Mouse (Mus musculus) neural tube, embryonic 15.5 days (tissue): Measurements from ENCODE around the gene Slit3. TPM values are rescaled to one million over a fixed set of nuclear protein-coding genes. Genes with fewer than 3 reads are reported as not detected.

ENCODE experiments used
- ATAC-seq: fragments of 200-750 bp; cut with Nextera tagmentation; 2 replicates; pipeline ENCODE4 v1.8.0; 2017; ENCODE audit warnings: mild to moderate bottlenecking, moderate TSS enrichment, moderate library complexity; ENCODE audit not compliant: low FRiP score
- H3K27ac ChIP-seq: fragments of 300-500 bp; sonication (generic); replicated peaks from 2 replicates; pipeline ENCODE4 v1.5.1; 2015; ENCODE audit warnings: mild to moderate bottlenecking, inconsistent platforms
- H3K27me3 ChIP-seq: fragments of 300-500 bp; sonication (generic); replicated peaks from 2 replicates; pipeline ENCODE4 v1.6.1; 2015; ENCODE audit warnings: inconsistent platforms
- H3K36me3 ChIP-seq: fragments of 300-500 bp; sonication (generic); 2 replicates; pipeline ENCODE4 v1.6.1; 2015; ENCODE audit warnings: inconsistent platforms
- H3K4me1 ChIP-seq: fragments of 300-500 bp; sonication (generic); 2 replicates; pipeline ENCODE4 v1.6.1; 2015; ENCODE audit warnings: inconsistent platforms
- H3K4me2 ChIP-seq: fragments of 300-500 bp; sonication (generic); 2 replicates; pipeline ENCODE4 v1.6.1; 2015; ENCODE audit warnings: inconsistent platforms, mild to moderate bottlenecking, moderate library complexity
- H3K4me3 ChIP-seq: fragments of 300-500 bp; sonication (generic); replicated peaks from 2 replicates; pipeline ENCODE4 v1.5.1; 2015; ENCODE audit warnings: mild to moderate bottlenecking, inconsistent platforms
- H3K9ac ChIP-seq: fragments of 300-500 bp; sonication (generic); replicated peaks from 2 replicates; pipeline ENCODE4 v1.6.1; 2015; ENCODE audit warnings: mild to moderate bottlenecking, inconsistent platforms
- H3K9me3 ChIP-seq: fragments of 300-500 bp; sonication (generic); replicated peaks from 2 replicates; pipeline ENCODE4 v1.6.1; 2016; ENCODE audit warnings: inconsistent platforms
- WGBS: fragments of 180-500 bp; shearing (Covaris S2); methylation state at CpG from one replicate; pipeline ENCODE4 v1.1.7; 2015; ENCODE audit warnings: mixed read lengths; 5-methylcytosine and 5-hydroxymethylcytosine counted together
- polyA plus RNA-seq: library from polyadenylated mRNA; unstranded; fragments of >200 nt; fragmentation: Nextera tagmentation; extraction: Ambion mirVana; gene quantifications from 2 replicates; pipeline ENCODE4 v1.2.1, GENCODE M21; 2015

The Slit3 gene
- polyA plus RNA-seq, 1 experiment from 2014 or later = 26.2 TPM

GRCm38 (mm10) chr11:35250871-35251418 lies 129.9 kb downstream of the Slit3 start:
- Histone ChIP-seq H3K27ac (no peak overlapping the region), H3K36me3 (no peaks in the 10 kb centered on the region), H3K27me3 (0 out of 2 replicates have a peak, but pooled peaks cover 13% of the 10 kb centered on the region), H3K9me3 (no peaks in the 10 kb centered on the region), H3K4me1 (peaks cover 21% of the 10 kb centered on the region), H3K4me2 (no peak overlapping the region), H3K9ac (no peak overlapping the region), H3K4me3 (no peak overlapping the region)
- peak; percentile 57; the same call in 1 of the 2 replicates for ATAC-seq
- 8% methylated on average over 4 of the region's 4 CpGs for WGBS

- H3K9ac ChIP-seq = no peak overlapping the region
- H3K36me3 ChIP-seq = no peaks in the 10 kb centered on the region
- H3K4me3 ChIP-seq = no peak overlapping the region
- H3K4me2 ChIP-seq = no peak overlapping the region
- peaks cover 21% of the 10 kb centered on the region for H3K4me1 ChIP-seq
- H3K27me3 ChIP-seq = 0 out of 2 replicates have a peak, but pooled peaks cover 13% of the 10 kb centered on the region
- 83% methylated on average over 4 of the region's 4 CpGs for WGBS
- no peak for ATAC-seq
- H3K9me3 ChIP-seq = no peaks in the 10 kb centered on the region
- no peak overlapping the region for H3K27ac ChIP-seq
Measured at GRCm38 (mm10) chr11:35251910-35252309, 130.9 kb downstream of the Slit3 start.

- Histone ChIP-seq H3K4me2 (no peak overlapping the region), H3K27me3 (0 out of 2 replicates have a peak, but pooled peaks cover 9% of the 10 kb centered on the region), H3K4me1 (no peaks in the 10 kb centered on the region), H3K9me3 (no peaks in the 10 kb centered on the region), H3K9ac (no peak overlapping the region), H3K36me3 (no peaks in the 10 kb centered on the region), H3K27ac (no peak overlapping the region), H3K4me3 (no peak overlapping the region)
- ATAC-seq = no peak
- WGBS = 43% methylated on average over 6 of the region's 6 CpGs
Measured at GRCm38 (mm10) chr11:35257351-35257750, 136.3 kb downstream of the Slit3 start.

GRCm38 (mm10) chr11:35261562-35262087 lies 140.6 kb downstream of the Slit3 start:
- H3K27ac ChIP-seq = no peak overlapping the region
- WGBS = 87% methylated on average over 10 of the region's 10 CpGs
- no peak overlapping the region for H3K9ac ChIP-seq
- H3K4me2 ChIP-seq = no peak overlapping the region
- H3K36me3 ChIP-seq = no peaks in the 10 kb centered on the region
- H3K9me3 ChIP-seq = no peaks in the 10 kb centered on the region
- 0 out of 2 replicates have a peak, but pooled peaks cover 4% of the 10 kb centered on the region for H3K27me3 ChIP-seq
- ATAC-seq = no peak
- no peak overlapping the region for H3K4me3 ChIP-seq
- 0 out of 2 replicates have a peak, but pooled peaks cover 3% of the 10 kb centered on the region for H3K4me1 ChIP-seq

GRCm38 (mm10) chr11:35262289-35262941 lies 141.4 kb downstream of the Slit3 start:
- ATAC-seq = no peak

GRCm38 (mm10) chr11:35264749-35265148 lies 143.7 kb downstream of the Slit3 start:
- Histone ChIP-seq H3K27me3 (0 out of 2 replicates have a peak, but pooled peaks cover 3% of the 10 kb centered on the region), H3K9me3 (no peaks in the 10 kb centered on the region), H3K4me1 (0 out of 2 replicates have a peak, but pooled peaks cover 3% of the 10 kb centered on the region), H3K9ac (no peak overlapping the region), H3K36me3 (no peaks in the 10 kb centered on the region), H3K4me2 (no peak overlapping the region), H3K27ac (no peak overlapping the region), H3K4me3 (no peak overlapping the region)
- 93% methylated on average over 3 of the region's 3 CpGs for WGBS
- ATAC-seq = no peak

More at GRCm38 (mm10) chr11:35262289-35262941, 141.4 kb downstream of the Slit3 start:
- 0 out of 2 replicates have a peak, but pooled peaks cover 4% of the 10 kb centered on the region for H3K27me3 ChIP-seq
- 0 out of 2 replicates have a peak, but pooled peaks cover 3% of the 10 kb centered on the region for H3K4me1 ChIP-seq
- no peak overlapping the region for H3K27ac ChIP-seq
- 74% methylated on average over 12 of the region's 12 CpGs for WGBS
- H3K36me3 ChIP-seq = no peaks in the 10 kb centered on the region
- no peak overlapping the region for H3K4me2 ChIP-seq
- no peak overlapping the region for H3K4me3 ChIP-seq
- H3K9ac ChIP-seq = no peak overlapping the region
- no peaks in the 10 kb centered on the region for H3K9me3 ChIP-seq

GRCm38 (mm10) chr11:35270396-35270795 lies 149.4 kb downstream of the Slit3 start:
- H3K4me2 ChIP-seq = no peak overlapping the region
- H3K9ac ChIP-seq = no peak overlapping the region
- peaks cover 16% of the 10 kb centered on the region for H3K27me3 ChIP-seq
- no peak overlapping the region for H3K4me3 ChIP-seq
- no peak overlapping the region for H3K27ac ChIP-seq
- no peaks in the 10 kb centered on the region for H3K9me3 ChIP-seq
- peaks cover 20% of the 10 kb centered on the region for H3K4me1 ChIP-seq
- no peak for ATAC-seq
- WGBS = 85% methylated on average over 9 of the region's 9 CpGs
- H3K36me3 ChIP-seq = no peaks in the 10 kb centered on the region

GRCm38 (mm10) chr11:35273416-35273815 lies 152.4 kb downstream of the Slit3 start:
- Histone ChIP-seq H3K27ac (no peak overlapping the region), H3K4me2 (no peak overlapping the region), H3K27me3 (peaks cover 39% of the 10 kb centered on the region), H3K4me1 (peaks cover 40% of the 10 kb centered on the region), H3K36me3 (no peaks in the 10 kb centered on the region), H3K9ac (no peak overlapping the region), H3K4me3 (no peak overlapping the region), H3K9me3 (no peaks in the 10 kb centered on the region)
- ATAC-seq = no peak
- 12% methylated on average over 10 of the region's 10 CpGs for WGBS

- no peaks in the 10 kb centered on the region for H3K36me3 ChIP-seq
- no peak overlapping the region for H3K9ac ChIP-seq
- H3K9me3 ChIP-seq = no peaks in the 10 kb centered on the region
- peaks cover 39% of the 10 kb centered on the region for H3K27me3 ChIP-seq
- peaks cover 46% of the 10 kb centered on the region for H3K4me1 ChIP-seq
- no peak overlapping the region for H3K4me3 ChIP-seq
- no peak for ATAC-seq
- 88% methylated on average over 3 of the region's 3 CpGs for WGBS
- H3K4me2 ChIP-seq = no peak overlapping the region
- H3K27ac ChIP-seq = no peak overlapping the region
Measured at GRCm38 (mm10) chr11:35274036-35274435, 153.0 kb downstream of the Slit3 start.

GRCm38 (mm10) chr11:35275300-35275699 lies 154.3 kb downstream of the Slit3 start:
- Histone ChIP-seq H3K9ac (no peak overlapping the region), H3K27me3 (peaks cover 40% of the 10 kb centered on the region), H3K4me1 (peaks cover 54% of the 10 kb centered on the region), H3K4me3 (no peak overlapping the region), H3K9me3 (no peaks in the 10 kb centered on the region), H3K4me2 (no peak overlapping the region), H3K36me3 (no peaks in the 10 kb centered on the region), H3K27ac (no peak overlapping the region)
- ATAC-seq = no peak
- 90% methylated on average over 7 of the region's 7 CpGs for WGBS

GRCm38 (mm10) chr11:35276001-35276400 lies 155.0 kb downstream of the Slit3 start:
- Histone ChIP-seq H3K4me1 (peaks cover 59% of the 10 kb centered on the region), H3K36me3 (no peaks in the 10 kb centered on the region)

More at GRCm38 (mm10) chr11:35276001-35276400, 155.0 kb downstream of the Slit3 start:
- ATAC-seq = no peak
- WGBS = 46% methylated on average over 11 of the region's 11 CpGs
- H3K4me3 ChIP-seq = no peak overlapping the region
- no peak overlapping the region for H3K9ac ChIP-seq
- H3K27ac ChIP-seq = no peak overlapping the region
- no peak overlapping the region for H3K4me2 ChIP-seq
- H3K27me3 ChIP-seq = peaks cover 40% of the 10 kb centered on the region
- no peaks in the 10 kb centered on the region for H3K9me3 ChIP-seq
